Mouse (Mus musculus) inflammation-experienced regulatory T-cells, adult 6 months (primary cell): Measurements from ENCODE around the gene Arl16. TPM values are rescaled to one million over a fixed set of nuclear protein-coding genes. Genes with fewer than 3 reads are reported as not detected.

Experiments used
- ATAC-seq: one replicate; pipeline ENCODE4 v1.8.0; 2017
- polyA plus RNA-seq, 3 experiments: library from polyadenylated mRNA; unstranded; fragments of 100-300 nt; shearing (Covaris generic); gene quantifications; one replicate each; pipeline ENCODE4 v1.2.1; 2017

Gene Arl16
- polyA plus RNA-seq, 3 experiments from 2014 or later, result 28.8 to 39.7 (median 33.1) TPM

DNA sequence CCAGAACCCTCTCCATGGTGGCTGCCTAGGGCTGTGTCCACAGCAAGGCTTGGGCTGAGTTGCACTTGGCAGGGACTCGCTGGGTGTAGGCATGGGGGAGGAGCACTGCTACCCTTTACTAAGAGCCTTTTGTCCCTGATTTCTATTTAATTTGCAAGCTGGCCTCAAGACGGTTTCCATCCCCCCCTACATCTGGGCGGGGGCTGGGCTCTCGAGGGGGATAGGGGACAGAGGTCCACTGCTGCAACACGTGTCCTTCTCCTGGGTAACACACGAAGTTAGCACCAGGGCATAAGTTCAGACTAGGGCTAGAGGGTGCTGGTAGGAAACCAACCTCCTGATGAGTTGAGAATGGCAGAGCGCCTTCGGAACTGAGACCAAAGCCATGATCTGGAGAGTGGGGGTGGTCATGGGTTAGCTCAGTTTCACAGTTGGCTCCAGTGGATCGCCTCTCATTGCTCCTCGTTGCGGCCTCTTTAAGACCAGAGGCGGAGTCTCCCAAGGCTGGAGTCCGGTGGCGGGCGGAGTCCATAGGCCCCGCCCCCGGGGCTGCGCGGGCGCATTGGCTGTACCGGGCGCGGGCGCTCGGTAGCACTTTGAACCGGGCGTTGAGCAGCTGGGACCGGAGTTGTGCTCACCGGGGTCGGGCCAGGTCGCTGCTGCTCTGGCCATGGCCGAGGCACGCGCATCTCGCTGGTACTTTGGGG lies 24.1 kb upstream of the Arl16 start, which contains the start of gene Slc25a10:
TSS of gene Slc25a10 (plus strand) at position 524 of the 707 bp plus-strand sequence.
- peak; percentile 63 for ATAC-seq

DNA sequence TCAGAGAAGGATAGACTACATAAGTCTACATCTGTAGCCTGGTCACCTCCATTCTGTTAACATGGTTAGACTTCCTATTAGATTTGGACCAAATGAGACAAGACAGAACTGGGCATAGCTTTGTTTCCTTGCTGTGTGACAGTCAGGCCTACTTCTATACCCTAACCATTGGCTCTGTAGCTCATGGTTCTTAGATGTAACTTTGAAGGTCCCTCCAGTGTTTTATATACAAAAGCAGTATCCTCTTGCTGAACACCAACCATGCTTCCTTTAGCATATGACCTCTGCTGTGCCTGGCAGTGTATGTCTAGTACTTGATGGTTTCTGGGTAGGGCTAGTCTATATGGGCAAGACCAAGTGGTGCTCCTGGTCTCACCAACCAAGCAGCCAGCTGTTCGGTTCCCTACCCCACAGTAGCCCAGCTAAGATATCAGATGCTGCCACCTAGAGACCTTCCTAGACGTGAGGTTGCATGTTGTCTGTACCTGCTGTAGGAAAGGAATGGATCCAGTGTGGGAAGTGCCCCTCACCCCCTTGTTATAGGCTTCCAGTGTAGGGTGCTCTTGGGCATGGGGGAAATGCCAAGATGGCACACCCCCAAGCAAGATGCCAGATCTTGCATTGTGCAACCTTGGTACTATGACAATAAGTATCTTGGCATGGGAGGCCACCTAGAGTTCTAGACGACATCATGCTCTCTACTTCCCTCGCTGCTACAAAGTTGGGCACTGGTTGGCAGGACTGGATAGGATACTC lies 23.1 kb upstream of the Arl16 start:
- no peak for ATAC-seq

DNA sequence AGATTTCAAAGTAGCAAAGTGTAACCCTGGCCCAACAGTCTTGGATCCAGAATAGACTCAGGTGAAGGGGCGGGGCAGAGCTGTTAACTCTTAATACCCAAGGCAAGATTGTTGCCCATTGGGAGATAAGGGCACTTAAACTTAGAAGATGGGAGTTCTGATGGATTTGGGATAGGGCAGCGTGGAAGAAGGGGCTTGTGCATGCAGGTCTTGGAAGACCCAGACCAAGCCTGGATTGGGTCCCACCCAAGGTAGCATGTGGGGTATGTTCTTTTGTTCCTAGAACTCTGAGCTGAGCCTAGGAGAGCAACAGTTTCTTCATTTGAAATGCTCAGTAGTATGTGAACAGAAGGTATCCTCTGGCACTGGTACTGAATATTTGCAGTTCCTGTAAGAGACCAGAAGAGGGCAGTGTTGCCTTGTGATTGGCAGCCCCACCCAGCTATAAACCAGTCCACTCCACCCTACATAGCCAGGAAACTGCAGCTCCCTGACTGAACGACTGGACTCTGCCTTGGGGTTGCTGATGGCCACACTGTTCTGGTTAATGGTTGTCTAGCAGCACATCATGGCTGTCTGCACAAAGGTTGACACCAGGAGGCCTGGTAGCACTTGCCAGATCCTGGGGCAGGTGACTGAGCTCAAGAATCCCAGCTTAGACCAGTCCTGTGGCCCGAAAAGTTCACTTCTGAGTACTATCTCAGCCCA lies 21.8 kb upstream of the Arl16 start:
- ATAC-seq, result peak; percentile 30

DNA sequence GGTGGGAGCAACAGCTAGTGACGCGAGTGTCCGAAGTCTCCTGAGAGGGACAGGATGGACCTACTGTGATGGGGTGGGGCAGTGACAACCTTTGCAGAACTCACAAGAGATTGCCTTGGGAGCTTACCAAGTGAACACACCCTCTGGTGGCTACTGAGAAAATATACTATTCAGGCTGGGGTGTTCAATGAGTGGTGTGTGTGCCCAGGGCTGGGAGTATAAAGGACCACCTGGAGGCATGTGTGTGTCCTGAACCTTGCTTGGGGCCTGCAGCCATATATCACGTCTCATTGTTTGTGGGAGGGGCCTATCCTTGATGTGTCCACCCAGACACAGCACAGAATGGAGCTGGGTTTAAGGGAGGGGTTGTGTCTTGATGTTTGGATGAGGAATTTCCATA lies 21.1 kb upstream of the Arl16 start:
- ATAC-seq, result no peak

DNA sequence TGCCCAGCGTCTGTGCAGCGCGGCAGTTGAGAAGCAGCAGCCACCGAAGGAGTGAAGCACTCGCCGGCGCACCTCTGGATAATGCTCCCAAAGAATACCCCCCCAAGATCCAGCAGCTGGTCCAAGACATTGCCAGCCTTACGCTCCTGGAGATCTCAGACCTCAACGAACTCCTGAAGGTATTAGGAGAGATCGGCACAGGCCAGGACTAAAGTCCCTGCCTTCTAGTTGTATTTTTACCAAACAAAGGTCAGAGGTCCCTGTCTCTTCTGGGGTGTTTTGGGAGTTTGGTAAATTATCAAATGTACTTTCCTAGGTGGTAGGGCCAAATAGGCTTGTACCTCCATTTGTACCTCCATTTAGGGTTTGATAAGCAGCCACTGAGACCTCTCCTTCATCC lies 17.8 kb upstream of the Arl16 start:
- no peak for ATAC-seq

DNA sequence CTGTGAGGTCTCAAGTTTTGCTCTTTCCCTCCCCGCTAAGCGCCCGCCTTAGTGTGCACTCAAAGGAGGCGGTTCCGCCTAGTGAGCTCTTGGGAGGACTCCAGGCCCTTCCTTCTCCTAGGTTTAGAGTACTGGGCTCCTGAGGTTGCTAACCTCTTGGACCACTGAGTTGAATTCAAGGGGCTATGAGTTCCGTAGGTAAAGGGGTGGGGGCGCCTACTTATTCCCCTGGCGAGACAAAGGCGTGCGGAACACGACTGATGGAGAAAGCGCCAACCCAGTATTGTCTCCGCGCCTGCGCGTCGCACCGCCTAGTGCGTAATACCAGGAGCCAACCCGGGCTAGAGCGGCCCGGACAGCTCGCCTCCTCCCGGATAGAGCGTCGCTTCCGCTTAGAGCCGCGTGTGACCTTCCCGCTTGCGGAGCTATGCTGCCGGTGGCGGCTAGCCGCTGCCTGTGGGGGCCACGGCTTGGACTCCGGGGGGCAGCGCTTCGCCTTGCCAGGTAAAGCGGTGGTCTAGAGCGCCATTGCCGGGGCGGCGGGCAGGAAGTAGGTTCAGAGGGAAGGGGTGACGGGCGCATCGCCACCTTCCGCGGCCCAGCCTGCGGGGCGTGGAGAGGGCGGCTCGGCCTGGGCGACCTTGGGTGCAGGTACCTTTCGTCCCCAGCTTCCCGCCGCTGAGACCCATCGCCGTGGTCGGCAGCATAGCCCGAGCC lies 17.0 kb upstream of the Arl16 start, which contains the start of gene Mrpl12:
TSS of gene Mrpl12 (plus strand) at position 349 of the 717 bp plus-strand sequence.
- peak; percentile 94 for ATAC-seq

DNA sequence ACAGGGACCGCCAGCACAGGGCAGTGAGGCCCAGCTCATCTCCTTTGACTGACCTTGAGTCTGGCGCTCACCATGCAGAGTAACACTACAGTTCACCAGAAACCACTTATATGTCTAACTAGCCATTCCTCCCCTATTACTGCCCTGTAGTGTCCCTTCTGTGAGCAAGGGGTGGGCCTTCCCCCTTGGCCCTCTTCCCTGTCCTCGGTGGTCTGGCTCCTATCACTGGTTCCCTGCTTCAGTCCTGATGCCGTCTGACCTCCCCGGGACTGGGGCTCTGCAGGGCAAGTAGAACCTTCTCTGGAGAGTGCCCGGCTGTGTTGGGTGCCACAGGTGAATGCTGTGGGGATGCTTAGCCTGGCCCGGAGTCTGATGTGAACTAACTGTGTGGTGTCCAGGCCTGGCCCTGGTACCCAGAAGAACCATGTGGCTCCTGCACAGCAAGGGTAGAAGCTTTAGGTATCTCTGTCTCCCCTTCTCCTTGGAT lies 16.1 kb upstream of the Arl16 start:
- ATAC-seq, result no peak

DNA sequence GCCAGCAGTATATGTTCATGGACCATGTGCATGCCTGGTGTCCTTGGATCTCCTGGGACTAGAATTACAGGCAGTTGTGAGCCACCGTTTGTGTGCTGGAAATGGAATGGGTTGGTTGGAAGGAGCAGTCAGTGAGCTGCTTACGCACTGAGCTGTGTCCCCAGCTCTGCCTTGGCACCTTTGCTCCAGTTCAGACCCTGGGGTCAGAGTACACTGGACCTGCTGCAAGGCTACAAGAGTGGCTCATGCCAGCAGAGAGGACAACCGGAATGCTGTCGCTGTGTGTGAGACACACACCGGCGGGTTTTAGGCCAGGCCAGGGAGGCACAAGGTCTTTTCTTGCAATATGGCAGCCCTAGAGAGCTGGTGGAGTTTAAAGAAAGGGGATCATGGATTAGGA lies 4.6 kb upstream of the Arl16 start:
- no peak for ATAC-seq

DNA sequence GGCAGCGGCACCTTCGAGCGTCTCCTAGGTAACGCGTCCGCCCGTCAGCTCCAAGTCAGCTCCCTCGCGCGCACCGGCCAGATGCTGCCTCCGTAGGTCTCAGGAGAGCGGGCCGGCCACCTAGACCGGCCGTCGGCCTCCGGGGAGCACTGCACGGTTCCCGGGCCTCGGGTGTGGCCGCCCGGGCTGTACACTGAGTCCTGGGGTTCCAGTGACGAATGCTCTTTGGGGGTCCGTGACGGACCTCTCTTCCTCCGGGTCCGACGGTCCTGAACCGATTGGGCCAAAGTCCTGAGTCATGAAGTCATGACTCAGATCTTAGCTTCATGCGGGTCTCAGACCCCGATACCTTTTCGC lies 307 bp upstream of the Arl16 start:
- no peak for ATAC-seq

DNA sequence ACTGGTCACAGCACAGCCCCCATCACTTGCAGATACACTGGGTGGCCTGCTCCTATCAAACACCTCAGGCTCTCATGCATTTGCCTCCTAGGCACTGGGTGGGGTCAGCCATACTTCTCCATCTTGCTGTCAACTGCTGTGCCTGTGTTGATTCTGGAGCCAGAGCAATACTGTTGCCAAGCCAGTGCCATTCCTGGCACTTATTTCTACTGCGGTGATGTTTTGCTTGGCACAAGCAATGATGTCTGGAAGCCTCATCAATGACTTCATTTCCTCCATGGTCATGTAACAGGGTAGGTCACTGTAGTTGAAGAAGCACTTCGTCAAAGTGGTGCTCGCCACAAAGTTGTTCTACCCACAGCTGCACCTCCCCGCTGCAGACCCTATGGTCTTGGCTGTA lies 1.9 kb downstream of the Arl16 start:
- ATAC-seq, result no peak

DNA sequence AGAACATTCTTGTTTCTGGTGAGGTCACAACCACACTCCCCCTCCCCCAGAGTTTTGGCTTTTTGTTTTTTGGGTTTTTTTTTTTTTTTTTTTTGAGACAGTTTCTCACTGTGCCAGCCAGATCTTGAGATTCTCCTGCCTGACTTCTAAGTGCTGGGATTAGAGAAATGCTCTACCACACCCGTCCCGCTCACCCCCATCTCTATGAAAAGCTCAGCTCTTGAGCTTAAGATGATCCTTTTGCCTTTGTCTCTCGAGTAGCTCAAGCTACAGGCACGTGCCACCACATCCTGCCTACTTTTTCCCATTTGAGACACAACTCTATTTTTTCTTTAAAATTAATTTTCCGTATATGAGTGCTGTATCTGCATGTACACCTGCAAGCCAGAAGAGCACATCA lies 3.0 kb downstream of the Arl16 start:
- no peak for ATAC-seq

DNA sequence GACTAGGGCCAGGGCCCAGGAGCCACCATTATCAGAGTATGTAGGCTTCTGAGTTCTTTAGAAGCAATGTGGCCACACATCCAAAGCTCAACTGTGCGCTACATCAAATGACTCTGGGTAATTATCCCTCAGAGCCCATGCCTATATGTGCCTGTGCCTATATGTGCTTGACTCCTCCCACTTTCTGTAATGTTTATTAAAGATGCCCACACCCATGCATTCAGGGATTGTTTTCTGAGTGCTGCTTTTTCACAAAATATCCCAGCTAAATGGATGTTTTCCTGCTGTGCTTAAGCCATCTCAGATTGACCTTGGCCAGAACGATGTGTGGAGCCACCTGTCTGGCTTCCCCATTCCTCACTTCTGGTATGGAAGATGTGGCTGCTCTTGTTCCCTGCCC lies 3.9 kb downstream of the Arl16 start:
- ATAC-seq, result no peak

DNA sequence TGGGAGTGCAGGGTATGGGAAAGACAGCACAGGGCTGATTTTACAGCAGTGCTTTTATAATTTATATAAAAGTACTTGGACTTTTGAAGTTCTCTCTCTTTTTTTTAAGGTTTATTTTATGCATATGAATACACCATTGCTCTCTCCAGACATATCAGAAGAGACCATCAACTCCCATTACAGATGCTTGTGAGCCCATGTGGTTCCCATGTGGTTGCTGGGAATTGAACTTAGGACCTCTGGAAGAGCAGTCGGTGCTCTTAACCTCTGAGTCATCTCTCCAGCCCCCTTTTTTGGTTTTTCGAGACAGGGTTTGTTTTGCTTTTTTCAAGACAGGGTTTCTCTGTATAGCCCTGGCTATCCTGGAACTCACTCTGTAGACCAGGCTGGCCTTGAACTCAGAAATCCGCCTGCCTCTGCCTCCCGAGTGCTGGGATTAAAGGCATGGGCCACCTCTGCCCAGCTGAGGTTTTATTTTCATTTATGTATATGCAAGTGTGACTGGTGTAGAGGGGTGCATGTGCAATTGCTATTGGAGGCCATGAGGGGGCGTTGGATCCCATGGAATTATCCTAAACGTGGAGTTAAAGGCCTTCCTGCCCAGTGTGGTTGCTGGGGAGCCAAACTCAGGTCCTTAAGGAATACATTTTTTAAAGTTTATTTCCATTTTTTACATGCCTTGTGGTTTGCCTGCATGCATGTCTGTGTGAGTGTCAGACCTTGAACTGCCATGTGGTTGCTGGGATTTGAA lies 8.4 kb downstream of the Arl16 start:
- no peak for ATAC-seq

DNA sequence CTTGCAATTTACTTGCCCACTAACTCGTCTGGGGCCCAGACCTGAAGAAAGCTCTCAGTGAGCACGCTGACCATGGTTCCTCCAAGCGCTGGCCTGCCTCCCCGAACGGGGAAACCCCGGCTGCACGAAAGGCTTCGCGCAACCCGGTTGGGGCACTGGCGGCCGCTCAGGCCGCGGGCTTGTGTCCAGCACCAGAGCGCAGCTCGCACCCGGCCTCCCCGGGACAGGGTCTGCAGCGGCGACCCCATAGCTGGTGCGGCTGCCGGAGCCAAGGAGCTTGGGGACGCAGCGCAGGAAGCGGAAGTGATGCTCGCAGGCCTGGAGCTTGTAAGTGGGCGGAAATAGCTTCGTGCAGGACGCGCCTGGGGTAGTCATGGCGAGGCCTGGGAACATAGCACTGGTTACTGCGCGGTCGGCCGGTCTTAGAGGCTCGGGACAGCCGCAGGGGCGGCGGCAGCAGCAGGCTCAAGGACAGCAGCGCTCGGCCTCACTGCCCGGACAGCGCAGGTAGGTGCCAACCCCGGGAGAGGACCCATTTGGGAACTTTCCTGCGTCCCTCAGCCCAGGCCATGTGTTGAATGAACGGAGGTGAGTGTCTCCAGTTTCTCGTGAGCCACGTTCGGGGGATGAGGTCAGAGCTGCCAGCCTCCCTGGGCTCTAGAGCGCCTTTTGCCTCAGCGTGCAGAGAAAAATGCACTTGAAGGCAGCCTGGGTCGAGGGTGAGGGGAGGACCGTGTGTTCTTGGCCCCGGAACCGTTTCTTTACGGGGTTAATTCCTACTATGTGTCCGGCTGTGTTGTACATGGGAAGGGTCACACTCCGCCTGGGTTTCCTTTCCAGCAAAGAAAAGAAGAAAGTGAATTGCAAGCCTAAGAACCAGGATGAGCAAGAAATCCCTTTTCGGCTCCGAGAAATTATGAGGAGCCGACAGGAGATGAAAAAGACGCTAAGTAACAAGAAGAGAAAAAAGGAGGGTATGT lies 9.3 kb downstream of the Arl16 start, which contains the start of the genes Oxld1 and Ccdc137:
TSS of gene Oxld1 (minus strand) at position 297 of the 980 bp plus-strand sequence.
TSS of gene Ccdc137 (plus strand) at position 344 of the 980 bp plus-strand sequence.
- peak; percentile 99 for ATAC-seq

DNA sequence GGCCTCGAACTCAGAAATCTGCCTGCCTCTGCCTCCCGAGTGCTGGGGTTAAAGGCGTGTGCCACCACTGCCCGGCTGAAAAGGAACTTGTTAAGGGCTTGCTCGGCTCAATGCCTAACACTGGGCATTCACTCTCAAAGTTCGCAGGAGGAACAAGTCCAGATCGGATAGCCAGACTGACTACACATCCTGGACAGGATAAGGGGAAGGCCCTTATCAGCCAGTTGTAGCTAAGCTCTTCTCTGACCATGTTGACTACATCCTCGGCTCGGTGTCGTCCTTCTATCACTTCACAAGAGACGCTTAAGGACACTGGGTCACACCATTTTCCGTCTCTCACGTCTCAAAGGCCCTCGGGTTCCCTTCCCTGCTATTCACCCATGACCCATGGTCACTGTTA lies 10.0 kb downstream of the Arl16 start:
- ATAC-seq, result no peak

DNA sequence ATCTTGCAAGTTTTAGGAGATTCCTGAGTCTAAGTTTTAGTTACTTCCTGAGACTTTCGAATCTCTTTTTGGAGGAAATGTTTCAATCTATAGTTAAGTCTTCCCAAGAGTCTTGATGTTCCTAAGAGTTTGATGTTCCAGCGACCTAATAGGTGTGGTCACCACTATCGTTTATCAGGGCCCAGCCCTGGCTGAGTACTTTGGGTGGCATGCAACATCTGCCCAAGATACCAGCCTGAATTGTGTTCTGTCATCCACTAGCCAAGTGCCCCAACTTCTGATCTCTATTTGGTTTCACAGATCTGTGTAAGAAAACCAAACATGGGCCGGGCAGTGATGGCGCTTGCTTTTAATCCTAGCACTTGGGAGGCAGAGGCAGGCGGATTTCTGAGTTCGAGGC lies 12.0 kb downstream of the Arl16 start:
- ATAC-seq, result no peak

DNA sequence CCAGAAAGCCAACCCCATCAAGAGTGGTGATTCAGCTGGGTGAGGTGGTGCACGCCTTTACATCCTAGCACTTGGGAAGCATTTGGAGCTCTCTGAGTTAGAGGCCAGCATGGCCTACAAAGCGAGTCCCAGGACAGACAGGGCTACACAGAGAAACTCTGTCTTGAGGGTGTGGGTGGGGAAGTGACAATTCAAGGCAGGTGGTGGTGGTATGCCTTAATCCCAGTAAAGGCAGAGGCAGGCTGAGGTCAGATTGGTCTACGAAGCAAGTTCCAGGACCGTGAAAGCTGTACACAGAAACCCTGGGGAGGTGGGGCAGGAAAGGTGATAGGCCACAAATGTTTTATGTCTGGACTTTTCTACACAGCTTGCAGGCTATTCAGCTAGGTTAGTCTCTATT lies 12.4 kb downstream of the Arl16 start:
- no peak for ATAC-seq

DNA sequence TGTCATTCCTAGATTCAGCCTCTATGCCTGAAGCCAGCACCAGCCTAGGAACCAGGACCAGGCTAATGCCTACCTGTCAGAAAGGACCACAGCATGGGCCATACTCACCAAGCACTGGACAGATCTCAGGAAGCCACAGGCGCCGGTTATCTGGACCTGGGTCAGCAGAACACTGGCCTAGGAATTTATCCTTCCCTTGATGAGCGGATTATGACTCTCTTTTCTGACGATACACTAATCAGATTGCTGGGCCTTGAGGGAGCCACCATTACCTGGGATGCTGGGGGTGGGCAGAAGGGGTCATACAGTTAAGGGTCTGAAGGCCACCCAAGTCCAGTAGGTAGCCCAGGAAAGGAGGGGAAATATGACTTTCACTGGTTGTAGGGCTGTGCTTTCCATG lies 14.1 kb downstream of the Arl16 start, which contains the start of gene Pde6g:
TSS of gene Pde6g (minus strand) at position 195 of the 400 bp plus-strand sequence.
- ATAC-seq, result no peak

DNA sequence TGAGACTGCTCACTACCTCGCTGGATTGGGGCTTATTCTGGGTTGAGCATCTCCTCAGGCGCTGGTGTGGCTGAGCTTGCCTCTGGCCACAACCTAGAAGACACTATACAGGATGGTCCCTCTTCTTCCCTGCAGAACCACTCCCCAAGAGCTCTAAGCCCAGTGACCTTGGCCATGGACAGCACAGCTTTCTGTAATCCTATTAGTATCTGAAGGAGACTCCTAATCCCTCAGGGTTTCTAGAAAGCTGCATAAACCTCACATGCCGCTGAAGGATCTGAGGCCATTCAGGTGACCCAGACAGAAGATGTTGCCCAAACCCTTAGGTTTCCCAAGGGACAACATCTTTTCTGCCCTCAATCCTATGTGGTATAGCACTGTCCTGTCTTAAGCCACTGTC lies 15.2 kb downstream of the Arl16 start:
- no peak for ATAC-seq

DNA sequence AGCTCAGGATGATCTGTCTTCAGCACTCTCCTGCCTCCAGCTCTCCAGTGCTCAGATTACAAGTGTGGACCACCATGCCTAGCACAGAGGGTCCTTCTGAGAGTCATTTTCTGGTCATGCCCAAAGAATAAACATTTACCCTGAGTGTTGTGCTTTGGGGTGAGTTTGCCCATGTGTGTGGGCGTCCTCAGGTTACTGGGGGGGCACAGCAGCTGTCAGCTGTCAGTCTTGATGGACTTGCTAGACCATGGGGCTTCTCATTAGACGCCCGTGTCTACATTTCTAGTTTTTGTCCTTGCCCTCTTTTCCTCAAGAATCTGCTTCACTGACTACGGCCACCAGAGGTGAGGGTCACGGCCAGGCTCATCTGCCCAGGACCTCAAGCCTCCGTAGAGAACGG lies 20.2 kb downstream of the Arl16 start:
- no peak for ATAC-seq
